Mouse (Mus musculus): ENCODE results near the gene Wdr66.

GRCm38 (mm10) chr5:123375793-123376452 is 124.0 kb downstream of the Wdr66 start:
- no peak for TF ChIP-seq CTCF (IDR thresholded peaks at IDR 0.05; ENCODE audit: control insufficient read depth, insufficient read depth, insufficient replicate concordance, low read depth, low read length)
- no peak for TF ChIP-seq POLR2A (IDR thresholded peaks at IDR 0.05; ENCODE audit: control insufficient read depth, low read depth, low read length)

Data from testis, adult 2 months (tissue).